ENCODE assay signal across 30 mouse cellular contexts in genomic region chr9:53581870-53582269, GRCm38 (mm10). TPM values are rescaled to one million over a fixed set of nuclear protein-coding genes. Genes with fewer than 3 reads are reported as not detected.
DNase-seq lines count a peak whose midpoint lies in the region; ATAC-seq and TF ChIP-seq lines count a peak whose summit lies in the region.
"Had no signal": no experiment of that assay in that cellular context is flagged by ENCODE, and none has a peak within 500 bp of the region (broad histone marks: within the 10 kb centered on the region; RNA-seq: fewer than 3 reads in every experiment).

No protein-coding gene starts in this region.

- no peaks in the 10 kb centered on the region for H3K27me3 ChIP-seq in cerebellum, adult 2 months (ENCODE audit: control insufficient read depth, insufficient read depth, low read length)
- H3K27me3 ChIP-seq in intestine, embryonic 15.5 days (replicated peaks), result no peaks in the 10 kb centered on the region
- H3K27me3 ChIP-seq: embryonic facial prominence, embryonic 15.5 days; forebrain, embryonic 12.5 days; heart, embryonic 12.5 days; hindbrain, embryonic 13.5 days; limb, embryonic 13.5 days; lung, embryonic 15.5 days; neural tube, embryonic 12.5 days; Patski had no signal

- 12% methylated on average over 4 of the region's 4 CpGs for WGBS in cerebellum, adult 2 months
- WGBS in intestine, embryonic 15.5 days, result 89% methylated on average over 4 of the region's 4 CpGs

- H3K36me3 ChIP-seq in intestine, embryonic 15.5 days, result peaks cover 20% of the 10 kb centered on the region

- ATAC-seq in intestine, embryonic 15.5 days, result no peak
- ATAC-seq: forebrain, postnatal 0 days; Patski had no signal

- no peak overlapping the region for H3K27ac ChIP-seq in cerebellum, adult 2 months (ENCODE audit: insufficient read depth, low read length)
- H3K27ac ChIP-seq in intestine, embryonic 15.5 days, result no peak overlapping the region
- H3K27ac ChIP-seq: embryonic facial prominence, embryonic 10.5 days; embryonic facial prominence, embryonic 15.5 days; forebrain, embryonic 12.5 days; heart, adult 2 months; hindbrain, embryonic 13.5 days; kidney, postnatal 0 days; limb, embryonic 13.5 days; lung, embryonic 15.5 days; midbrain, embryonic 10.5 days; neural tube, embryonic 12.5 days had no signal

- no peak overlapping the region for H3K4me3 ChIP-seq in cerebellum, adult 2 months (replicated peaks; ENCODE audit: insufficient read depth, low read depth, low read length)
- no peak overlapping the region for H3K4me3 ChIP-seq in intestine, embryonic 15.5 days (replicated peaks)
- H3K4me3 ChIP-seq: embryonic facial prominence, embryonic 10.5 days; embryonic facial prominence, embryonic 15.5 days; forebrain, embryonic 12.5 days; heart, adult 2 months; heart, embryonic 12.5 days; hindbrain, embryonic 13.5 days; limb, embryonic 13.5 days; lung, embryonic 15.5 days; midbrain, embryonic 10.5 days; myocyte; neural tube, embryonic 12.5 days had no signal

- no peak for TF ChIP-seq CTCF in cerebellum, adult 2 months (IDR thresholded peaks at IDR 0.05; ENCODE audit: borderline replicate concordance, insufficient read depth, low read depth, low read length)

- no peak for TF ChIP-seq POLR2A in cerebellum, adult 2 months (IDR thresholded peaks at IDR 0.05; ENCODE audit: borderline replicate concordance, insufficient read depth, low read length)

- H3K9ac ChIP-seq in intestine, embryonic 15.5 days, result no peak overlapping the region
- H3K9ac ChIP-seq: embryonic facial prominence, embryonic 15.5 days; forebrain, embryonic 12.5 days; forebrain, postnatal 0 days; heart, embryonic 12.5 days; hindbrain, embryonic 13.5 days; limb, embryonic 13.5 days; lung, embryonic 15.5 days; neural tube, embryonic 12.5 days had no signal

- no peaks in the 10 kb centered on the region for H3K9me3 ChIP-seq in intestine, embryonic 15.5 days
- H3K9me3 ChIP-seq: embryonic facial prominence, embryonic 10.5 days; embryonic facial prominence, embryonic 15.5 days; forebrain, embryonic 12.5 days; heart, embryonic 12.5 days; hindbrain, embryonic 13.5 days; limb, embryonic 13.5 days; lung, embryonic 15.5 days; midbrain, embryonic 10.5 days; neural tube, embryonic 12.5 days had no signal

- H3K4me2 ChIP-seq in intestine, embryonic 15.5 days (replicated peaks), result no peak overlapping the region
- H3K4me2 ChIP-seq: embryonic facial prominence, embryonic 15.5 days; forebrain, embryonic 12.5 days; heart, embryonic 12.5 days; hindbrain, embryonic 13.5 days; limb, embryonic 13.5 days; liver, embryonic 11.5 days; lung, embryonic 15.5 days; neural tube, embryonic 12.5 days had no signal

- DNase-seq in kidney, adult 18-20 months, result peak; percentile 0
- DNase-seq in kidney, adult 8-10 months, result no peak
- peak; percentile 83 for DNase-seq in brain, adult 2 months (ENCODE audit: low read depth, low spot score)
- peak; percentile 68 to 77 for DNase-seq in cerebellum, adult 2 months
- DNase-seq in cerebellum, postnatal 36 days, result peak; percentile 57 to 58
- DNase-seq in urinary bladder, postnatal 36 days (ENCODE audit: low spot score in 2 of 2), result no peak
- DNase-seq: adrenal gland, postnatal 14 days; forebrain, postnatal 0 days; gastrocnemius, postnatal 25 days; heart, adult 2 months; heart, postnatal 4 days; kidney, adult 11 months; layer of hippocampus, adult 9-11 months; right cerebral cortex, adult 18-20 months; spleen, adult 18-20 months; thymus, postnatal 14 days had no signal

- no peaks in the 10 kb centered on the region; the same call in 1 of the 2 replicates for H3K4me1 ChIP-seq in cerebellum, adult 2 months (ENCODE audit: control insufficient read depth, insufficient read depth, low read length)
- H3K4me1 ChIP-seq in intestine, embryonic 15.5 days (replicated peaks), result no peaks in the 10 kb centered on the region
- H3K4me1 ChIP-seq: embryonic facial prominence, embryonic 10.5 days; embryonic facial prominence, embryonic 15.5 days; forebrain, embryonic 12.5 days; heart, embryonic 12.5 days; hindbrain, embryonic 13.5 days; limb, embryonic 13.5 days; lung, embryonic 15.5 days; midbrain, embryonic 10.5 days; neural tube, embryonic 12.5 days had no signal

RNA-seq across cellular contexts. Expression of gene Acat1, which starts 28.3 kb away (rescaled TPM):
- polyA plus RNA-seq in cerebellum, adult 2 months (2012; rRNA removed), result 80.2 and 81.6 TPM in 2 replicates
- 139 and 153 TPM in 2 replicates for polyA plus RNA-seq in intestine, embryonic 15.5 days (2015; fragmentation: Nextera tagmentation; extraction: Ambion mirVana)

RNA-seq across cellular contexts. Expression of gene Npat, which starts 45.0 kb away (rescaled TPM):
- 10.5 and 11.5 TPM in 2 replicates for polyA plus RNA-seq in cerebellum, adult 2 months (2012; rRNA removed)
- polyA plus RNA-seq in intestine, embryonic 15.5 days (2015; fragmentation: Nextera tagmentation; extraction: Ambion mirVana), result 12.1 and 15.0 TPM in 2 replicates

RNA-seq across cellular contexts. Expression of gene Atm, which starts 45.3 kb away (rescaled TPM):
- polyA plus RNA-seq in cerebellum, adult 2 months (2012; rRNA removed), result 7.2 and 8.0 TPM in 2 replicates
- polyA plus RNA-seq in intestine, embryonic 15.5 days (2015; fragmentation: Nextera tagmentation; extraction: Ambion mirVana), result 11.9 and 12.0 TPM in 2 replicates

Comparison
In these comparisons a context has a peak if more than half of its experiments do, and no peak if none do; other contexts are left out.
1. DNase-seq: peak in kidney, adult 18-20 months (single experiment), brain, adult 2 months (single experiment), cerebellum, adult 2 months (2 of 2) and cerebellum, postnatal 36 days (2 of 2); none in kidney, adult 8-10 months (0 of 2) and urinary bladder, postnatal 36 days (0 of 2).